Mouse (Mus musculus) forebrain, embryonic 12.5 days (tissue): Measurements from ENCODE around the gene Iqca. TPM values are rescaled to one million over a fixed set of nuclear protein-coding genes. Genes with fewer than 3 reads are reported as not detected.

Experiments
- ATAC-seq: fragments of 200-750 bp; cut with Nextera tagmentation; 2 replicates; pipeline ENCODE4 v1.8.0; 2017; ENCODE audit warnings: moderate TSS enrichment; ENCODE audit not compliant: low FRiP score
- H3K27ac ChIP-seq: fragments of 300-500 bp; sonication (generic); 2 replicates; pipeline ENCODE4 v1.5.1; 2016; ENCODE audit warnings: mild to moderate bottlenecking
- H3K27me3 ChIP-seq: fragments of 300-500 bp; sonication (generic); 2 replicates; pipeline ENCODE4 v1.6.1; 2016; ENCODE audit warnings: mild to moderate bottlenecking
- H3K36me3 ChIP-seq: fragments of 300-500 bp; sonication (generic); replicated peaks from 2 replicates; pipeline ENCODE4 v1.6.1; 2016; ENCODE audit warnings: mild to moderate bottlenecking
- H3K4me1 ChIP-seq: fragments of 300-500 bp; sonication (generic); 2 replicates; pipeline ENCODE4 v1.6.1; 2016
- H3K4me2 ChIP-seq: fragments of 300-500 bp; sonication (generic); 2 replicates; pipeline ENCODE4 v1.6.1; 2016; ENCODE audit warnings: mild to moderate bottlenecking, moderate library complexity
- H3K4me3 ChIP-seq: fragments of 300-500 bp; sonication (generic); replicated peaks from 2 replicates; pipeline ENCODE4 v1.5.1; 2016; ENCODE audit warnings: mild to moderate bottlenecking
- H3K9ac ChIP-seq: fragments of 300-500 bp; sonication (generic); 2 replicates; pipeline ENCODE4 v1.6.1; 2016; ENCODE audit warnings: mild to moderate bottlenecking
- H3K9me3 ChIP-seq: fragments of 300-500 bp; sonication (generic); 2 replicates; pipeline ENCODE4 v1.6.1; 2016
- WGBS: fragments of 180-500 bp; shearing (Covaris S2); methylation state at CpG from one replicate; pipeline ENCODE4 v1.1.7; 2016; 5-methylcytosine and 5-hydroxymethylcytosine counted together
- polyA plus RNA-seq: library from polyadenylated mRNA; unstranded; fragments of >200 nt; fragmentation: Nextera tagmentation; extraction: Ambion mirVana; gene quantifications from 2 replicates; pipeline ENCODE4 v1.2.1, GENCODE M21; 2016

The Iqca gene
- polyA plus RNA-seq, 1 experiment from 2014 or later = 0.56 TPM

DNA sequence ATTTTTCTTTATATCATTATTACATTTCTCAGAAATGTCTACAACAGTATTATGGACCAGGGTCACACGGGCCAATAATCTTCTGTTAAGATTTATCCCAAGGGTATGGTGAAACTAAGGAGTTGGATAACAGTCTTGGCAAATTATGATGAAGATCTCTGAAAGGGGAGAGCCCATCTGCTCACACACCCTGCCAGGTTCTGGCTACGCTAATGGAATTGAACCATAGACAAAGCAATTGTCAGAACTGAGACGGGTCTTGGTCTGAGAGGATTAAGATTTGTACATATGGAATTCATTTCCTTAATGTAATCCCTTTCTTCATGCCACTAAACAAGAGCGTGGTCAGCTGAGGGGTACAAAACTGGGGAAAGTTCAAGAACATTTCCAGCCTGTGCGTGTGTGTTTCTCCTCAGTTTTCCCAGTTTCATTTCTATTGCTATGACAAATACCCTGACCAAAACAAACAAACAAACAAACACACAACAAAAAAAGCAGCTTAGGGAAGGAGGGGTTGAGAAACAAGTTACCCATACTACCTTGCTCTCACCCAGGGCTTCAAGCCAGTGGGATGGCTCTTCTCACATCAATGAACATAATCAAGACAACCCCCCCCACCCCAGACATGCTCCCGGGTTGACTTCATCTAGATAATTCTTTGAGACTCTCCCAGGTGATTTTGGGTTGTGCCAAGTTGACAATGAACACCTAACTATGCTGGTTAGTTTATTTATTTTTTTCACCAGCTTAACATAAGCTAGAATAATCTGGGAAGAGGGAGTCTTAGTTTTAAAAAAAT lies 64.8 kb downstream of the Iqca start:
- no peaks in the 10 kb centered on the region for H3K27me3 ChIP-seq

DNA sequence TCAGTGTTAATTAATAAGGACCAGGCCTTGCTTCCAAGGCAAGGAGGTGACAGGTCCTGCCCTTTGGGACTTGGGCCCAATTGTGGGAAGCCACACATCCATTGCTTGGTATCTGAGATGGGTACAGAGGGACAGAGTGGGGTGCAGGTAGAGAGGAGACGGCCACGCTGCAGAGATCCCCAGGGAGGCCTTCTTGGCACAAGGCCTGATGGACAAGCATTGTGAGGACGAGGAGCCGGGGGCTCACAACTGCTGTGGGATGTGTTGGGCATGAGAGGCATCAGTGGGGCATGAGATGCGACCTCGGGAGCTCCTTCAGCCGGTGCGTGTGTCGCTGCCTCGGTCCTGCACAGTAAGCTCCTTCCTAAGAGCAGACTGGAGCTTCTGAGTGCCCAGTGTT lies 66.7 kb downstream of the Iqca start:
- Histone ChIP-seq H3K36me3 (no peaks in the 10 kb centered on the region), H3K4me1 (peaks cover 27% of the 10 kb centered on the region), H3K4me2 (no peak overlapping the region), H3K27me3 (no peaks in the 10 kb centered on the region), H3K9ac (no peak overlapping the region), H3K27ac (peak overlapping the region; percentile 37), H3K4me3 (no peak overlapping the region), H3K9me3 (no peaks in the 10 kb centered on the region)
- peak; percentile 49; the same call in 1 of the 2 replicates for ATAC-seq
- WGBS = 65% methylated on average over 10 of the region's 10 CpGs

More for the DNA sequence above, 64.8 kb downstream of the Iqca start:
- no peak for ATAC-seq
- Histone ChIP-seq H3K4me3 (no peak overlapping the region), H3K27ac (no peak overlapping the region), H3K36me3 (no peaks in the 10 kb centered on the region), H3K4me2 (no peak overlapping the region), H3K9ac (no peak overlapping the region), H3K9me3 (no peaks in the 10 kb centered on the region), H3K4me1 (peaks cover 27% of the 10 kb centered on the region)
- 75% methylated on average over 6 of the region's 6 CpGs for whole genome bisulfite sequencing

DNA sequence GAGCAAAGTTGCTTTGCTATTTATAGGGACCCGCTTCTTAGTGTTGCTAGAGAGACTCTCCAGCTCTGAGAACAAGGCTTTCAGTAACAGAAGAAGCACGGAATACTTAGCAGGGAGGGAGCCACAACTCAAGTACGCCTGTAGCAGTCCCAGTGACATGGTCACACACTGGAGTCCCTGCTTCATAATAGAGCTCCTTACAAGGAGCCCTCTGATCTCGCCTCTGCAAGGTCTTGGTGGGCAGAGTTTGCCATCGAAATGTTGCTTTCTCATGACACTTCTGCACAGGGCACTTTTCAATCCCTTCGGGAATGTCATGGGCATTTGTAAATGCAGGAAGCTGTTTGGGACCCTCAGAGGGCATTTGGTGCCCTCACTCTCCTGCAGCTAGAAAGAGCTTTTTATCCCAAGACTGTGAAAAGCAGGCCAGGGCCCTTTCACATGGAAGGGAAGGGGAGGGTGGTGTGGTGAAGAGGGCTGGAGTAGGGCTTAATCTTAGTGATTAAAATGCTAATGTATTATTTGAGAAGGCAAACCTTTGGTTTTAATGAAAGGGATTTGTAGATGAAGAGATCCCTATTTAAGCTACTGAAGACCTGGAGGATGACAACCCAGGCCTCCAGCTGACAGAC lies 67.6 kb downstream of the Iqca start:
- Histone ChIP-seq H3K36me3 (no peaks in the 10 kb centered on the region), H3K27me3 (no peaks in the 10 kb centered on the region), H3K4me3 (no peak overlapping the region), H3K4me1 (peaks cover 27% of the 10 kb centered on the region), H3K9me3 (no peaks in the 10 kb centered on the region), H3K4me2 (no peak overlapping the region), H3K9ac (no peak overlapping the region), H3K27ac (peak overlapping the region; percentile 64)
- ATAC-seq = peak; percentile 70
- WGBS = 21% methylated on average over 6 of the region's 6 CpGs

DNA sequence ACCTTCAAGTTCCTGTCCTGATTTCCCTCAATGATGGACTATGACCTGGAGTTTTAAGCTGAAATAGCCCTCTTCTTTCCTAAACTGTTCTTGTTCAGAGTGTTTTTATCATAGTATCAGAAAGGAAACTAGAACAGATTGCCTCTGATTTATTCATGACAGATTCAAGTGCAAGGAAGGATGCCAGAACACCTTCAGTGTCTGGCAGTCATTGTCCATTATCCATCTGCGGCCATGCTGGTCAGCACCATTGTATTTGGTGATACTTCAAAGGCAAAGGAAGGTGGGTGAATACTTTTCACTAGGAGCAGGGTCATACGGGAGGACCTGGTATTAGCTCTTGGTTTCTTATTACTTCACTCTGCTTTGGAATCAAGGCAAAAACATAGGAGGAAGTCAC lies 76.9 kb downstream of the Iqca start:
- no peaks in the 10 kb centered on the region for H3K9me3 ChIP-seq
- no peak overlapping the region for H3K27ac ChIP-seq
- H3K36me3 ChIP-seq = no peaks in the 10 kb centered on the region
- no peaks in the 10 kb centered on the region for H3K27me3 ChIP-seq
- no peak for ATAC-seq
- 86% methylated on average over 2 of the region's 2 CpGs for WGBS
- H3K4me2 ChIP-seq = no peak overlapping the region
- no peak overlapping the region for H3K4me3 ChIP-seq
- H3K4me1 ChIP-seq = no peaks in the 10 kb centered on the region
- no peak overlapping the region for H3K9ac ChIP-seq

GRCm38 (mm10) chr1:90074779-90075178 lies 78.4 kb downstream of the Iqca start:
- no peak overlapping the region for H3K4me2 ChIP-seq
- ATAC-seq = no peak
- H3K4me3 ChIP-seq = no peak overlapping the region
- H3K27me3 ChIP-seq = no peaks in the 10 kb centered on the region
- no peaks in the 10 kb centered on the region for H3K36me3 ChIP-seq
- WGBS = 76% methylated on average over 5 of the region's 5 CpGs
- H3K27ac ChIP-seq = no peak overlapping the region
- H3K4me1 ChIP-seq = no peaks in the 10 kb centered on the region
- H3K9ac ChIP-seq = no peak overlapping the region
- no peaks in the 10 kb centered on the region for H3K9me3 ChIP-seq

DNA sequence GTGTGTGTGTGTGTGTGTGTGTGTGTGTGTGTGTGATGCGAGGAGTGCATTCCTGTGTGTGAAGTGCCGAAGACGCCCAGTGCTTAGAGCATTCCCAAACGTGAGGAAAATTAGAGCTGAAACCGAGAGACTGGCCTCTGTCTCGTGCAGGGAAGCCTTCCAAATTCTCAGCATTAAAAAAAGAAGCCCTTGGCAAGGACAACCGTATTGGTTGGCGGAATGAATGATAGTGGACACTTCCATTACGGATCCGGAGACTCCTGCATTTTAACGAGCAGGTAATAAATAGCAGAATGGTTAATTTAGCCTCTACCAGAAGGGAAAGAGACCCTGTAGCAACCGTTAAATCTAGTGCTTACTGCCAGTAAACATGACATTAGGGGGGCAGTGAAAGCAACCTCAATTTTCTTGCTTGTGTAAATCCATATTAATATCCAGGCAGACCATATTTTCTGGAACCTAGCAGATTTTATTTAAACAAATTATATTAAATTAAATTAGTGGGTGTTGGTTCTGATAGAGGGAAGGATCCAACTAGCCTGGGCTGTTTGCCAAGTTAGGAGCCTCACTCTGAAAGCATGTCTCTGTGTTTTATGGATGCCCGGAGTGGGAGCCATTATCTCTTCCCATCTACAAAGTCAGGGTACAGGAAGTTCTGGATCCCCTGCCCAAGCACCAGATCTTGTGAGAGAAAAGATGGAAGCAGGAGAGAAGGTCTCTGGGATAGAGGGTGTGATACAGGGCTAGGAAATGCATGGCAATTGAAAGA lies 81.2 kb downstream of the Iqca start:
- no peak for ATAC-seq
- no peak overlapping the region for H3K4me2 ChIP-seq
- 67% methylated on average over 13 of the region's 13 CpGs for WGBS
- H3K27ac ChIP-seq = no peak overlapping the region
- no peaks in the 10 kb centered on the region for H3K9me3 ChIP-seq
- H3K27me3 ChIP-seq = no peaks in the 10 kb centered on the region
- no peak overlapping the region for H3K4me3 ChIP-seq
- no peaks in the 10 kb centered on the region for H3K4me1 ChIP-seq
- H3K9ac ChIP-seq = no peak overlapping the region
- H3K36me3 ChIP-seq = no peaks in the 10 kb centered on the region

GRCm38 (mm10) chr1:90060599-90060998 lies 92.6 kb downstream of the Iqca start:
- Histone ChIP-seq H3K9ac (no peak overlapping the region), H3K4me2 (no peak overlapping the region), H3K4me3 (no peak overlapping the region), H3K27me3 (0 out of 2 replicates have a peak, but pooled peaks cover 3% of the 10 kb centered on the region), H3K27ac (no peak overlapping the region), H3K4me1 (0 out of 2 replicates have a peak, but pooled peaks cover 4% of the 10 kb centered on the region), H3K36me3 (no peaks in the 10 kb centered on the region), H3K9me3 (no peaks in the 10 kb centered on the region)
- ATAC-seq = peak; percentile 58; the same call in 1 of the 2 replicates
- 18% methylated on average over 7 of the region's 7 CpGs for WGBS

DNA sequence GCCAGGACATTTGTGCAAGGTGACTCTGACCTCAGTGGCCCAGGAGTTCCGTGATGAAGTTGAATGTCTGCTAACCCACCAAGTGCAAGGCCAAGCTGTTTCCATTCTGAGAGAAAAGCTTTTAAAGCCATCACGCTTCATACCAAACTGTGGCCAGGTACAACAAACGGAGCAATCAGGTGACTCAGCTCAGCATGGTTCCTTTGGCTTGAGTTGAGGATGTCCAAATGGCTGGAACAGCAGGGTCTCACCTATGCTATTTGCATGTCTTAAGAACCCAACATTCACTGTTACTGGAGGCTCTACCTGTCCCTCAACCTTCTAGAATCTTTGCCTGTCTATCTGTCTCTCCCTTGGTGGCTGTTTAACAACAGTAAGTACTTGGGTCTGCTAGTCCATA lies 93.1 kb downstream of the Iqca start:
- Histone ChIP-seq H3K36me3 (no peaks in the 10 kb centered on the region), H3K9ac (no peak overlapping the region), H3K4me1 (0 out of 2 replicates have a peak, but pooled peaks cover 4% of the 10 kb centered on the region), H3K4me2 (no peak overlapping the region), H3K4me3 (no peak overlapping the region), H3K9me3 (no peaks in the 10 kb centered on the region), H3K27me3 (0 out of 2 replicates have a peak, but pooled peaks cover 3% of the 10 kb centered on the region), H3K27ac (no peak overlapping the region)
- no peak for ATAC-seq
- WGBS = 69% methylated on average over 3 of the region's 3 CpGs

GRCm38 (mm10) chr1:90054991-90055390 lies 98.2 kb downstream of the Iqca start:
- 87% methylated on average over 4 of the region's 4 CpGs for WGBS
- peaks cover 13% of the 10 kb centered on the region; the same call in 1 of the 2 replicates for H3K4me1 ChIP-seq
- H3K4me2 ChIP-seq = no peak overlapping the region
- ATAC-seq = no peak
- H3K36me3 ChIP-seq = no peaks in the 10 kb centered on the region
- no peak overlapping the region for H3K4me3 ChIP-seq
- H3K27ac ChIP-seq = no peak overlapping the region
- peaks cover 19% of the 10 kb centered on the region for H3K27me3 ChIP-seq
- no peaks in the 10 kb centered on the region for H3K9me3 ChIP-seq
- no peak overlapping the region for H3K9ac ChIP-seq

DNA sequence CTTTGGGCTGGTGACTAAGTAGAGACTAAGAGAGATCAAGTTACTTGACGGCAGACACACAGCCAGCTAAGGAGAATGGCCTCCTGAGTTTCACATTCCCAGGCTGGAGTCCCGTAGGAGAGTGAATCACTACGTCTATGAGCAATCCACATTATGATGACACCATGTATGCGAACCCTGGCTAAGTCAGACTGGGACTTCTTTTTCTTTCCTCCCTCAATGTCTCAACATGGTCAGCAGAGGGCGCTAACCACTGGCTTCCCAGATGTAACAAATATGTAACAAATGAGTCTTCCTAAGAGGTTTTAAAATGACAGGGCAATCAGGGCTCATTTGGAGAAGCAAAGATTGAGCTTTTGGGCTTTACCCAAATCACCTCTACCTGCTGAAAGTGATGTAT lies 101.9 kb downstream of the Iqca start:
- Histone ChIP-seq H3K27me3 (peaks cover 36% of the 10 kb centered on the region), H3K9me3 (no peaks in the 10 kb centered on the region), H3K4me1 (peaks cover 17% of the 10 kb centered on the region; the same call in 1 of the 2 replicates), H3K27ac (no peak overlapping the region), H3K36me3 (no peaks in the 10 kb centered on the region), H3K9ac (no peak overlapping the region), H3K4me3 (no peak overlapping the region), H3K4me2 (no peak overlapping the region)
- no peak for ATAC-seq
- WGBS = 40% methylated on average over 5 of the region's 5 CpGs

- no peaks in the 10 kb centered on the region for H3K9me3 ChIP-seq
- H3K4me3 ChIP-seq = no peak overlapping the region
- no peak overlapping the region for H3K9ac ChIP-seq
- ATAC-seq = no peak
- 36% methylated on average over 20 of the region's 20 CpGs for WGBS
- H3K36me3 ChIP-seq = no peaks in the 10 kb centered on the region
- H3K4me2 ChIP-seq = 0 out of 2 replicates have a peak overlapping the region, but pooled peaks have one; percentile 1
- H3K4me1 ChIP-seq = peaks cover 17% of the 10 kb centered on the region
- peak overlapping the region; percentile 25 for H3K27ac ChIP-seq
- peaks cover 36% of the 10 kb centered on the region for H3K27me3 ChIP-seq
Measured at GRCm38 (mm10) chr1:90050046-90050739, 103.0 kb downstream of the Iqca start.

DNA sequence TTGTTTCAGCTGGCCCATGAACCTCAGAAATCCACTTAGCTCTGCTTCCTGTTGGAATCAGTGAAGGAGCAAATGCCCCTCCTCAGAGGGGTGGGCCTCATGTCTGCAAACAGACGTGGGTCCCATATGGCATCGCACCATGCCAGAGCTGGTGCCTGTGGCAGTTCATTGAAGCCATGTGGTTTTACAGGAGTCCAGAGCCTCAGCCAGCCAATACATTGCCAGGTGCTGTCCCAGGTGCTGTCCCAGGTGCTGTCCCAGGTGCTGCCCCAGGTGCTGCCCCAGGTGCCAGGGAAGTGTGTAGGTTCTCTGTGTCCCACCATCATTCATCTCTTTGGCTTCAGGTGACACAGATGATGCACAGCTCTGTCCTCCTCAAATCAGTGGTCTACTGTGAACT lies 124.9 kb downstream of the Iqca start:
- H3K36me3 ChIP-seq = no peaks in the 10 kb centered on the region
- 82% methylated on average over 2 of the region's 2 CpGs for WGBS
- H3K27ac ChIP-seq = no peak overlapping the region
- no peak overlapping the region for H3K9ac ChIP-seq
- H3K9me3 ChIP-seq = no peaks in the 10 kb centered on the region
- no peak for ATAC-seq
- H3K27me3 ChIP-seq = 0 out of 2 replicates have a peak, but pooled peaks cover 3% of the 10 kb centered on the region
- no peaks in the 10 kb centered on the region; the same call in 1 of the 2 replicates for H3K4me1 ChIP-seq
- H3K4me3 ChIP-seq = no peak overlapping the region
- no peak overlapping the region for H3K4me2 ChIP-seq
